Mouse (Mus musculus) cerebellum, postnatal 25 days (tissue): ENCODE results near the gene Thoc5.
A peak's percentile ranks its signal among the peaks of the same experiment; 100 is the strongest.

Experiments used
- DNase-seq, 2 experiments: peaks; one replicate each; pipeline ENCODE4 v3.0.0; 2021; ENCODE audit warnings: mixed read lengths in 2 of 2

Gene Thoc5

DNA sequence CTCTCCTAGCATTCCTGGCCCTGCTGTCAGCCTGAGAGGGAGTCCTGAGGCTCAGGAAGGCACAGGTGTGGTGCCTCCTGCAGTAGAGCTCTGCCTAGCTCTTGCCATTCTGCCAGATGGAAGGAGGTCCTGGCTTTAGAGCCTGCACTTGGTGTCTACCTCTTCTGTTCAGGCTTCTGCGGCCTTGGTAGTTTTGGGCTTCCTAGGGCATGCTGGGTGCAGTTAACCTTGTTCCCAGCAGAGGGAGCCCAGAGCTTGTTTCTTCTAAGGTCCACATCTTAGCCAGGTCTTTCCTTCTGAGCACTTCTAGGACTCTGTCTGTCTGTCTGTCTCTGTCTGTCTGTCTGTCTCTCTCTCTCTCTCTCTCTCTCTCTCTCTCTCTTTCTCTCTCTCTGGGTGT is 20.9 kb downstream of the Thoc5 start:
- DNase-seq, result peak; percentile 67 to 80

DNA sequence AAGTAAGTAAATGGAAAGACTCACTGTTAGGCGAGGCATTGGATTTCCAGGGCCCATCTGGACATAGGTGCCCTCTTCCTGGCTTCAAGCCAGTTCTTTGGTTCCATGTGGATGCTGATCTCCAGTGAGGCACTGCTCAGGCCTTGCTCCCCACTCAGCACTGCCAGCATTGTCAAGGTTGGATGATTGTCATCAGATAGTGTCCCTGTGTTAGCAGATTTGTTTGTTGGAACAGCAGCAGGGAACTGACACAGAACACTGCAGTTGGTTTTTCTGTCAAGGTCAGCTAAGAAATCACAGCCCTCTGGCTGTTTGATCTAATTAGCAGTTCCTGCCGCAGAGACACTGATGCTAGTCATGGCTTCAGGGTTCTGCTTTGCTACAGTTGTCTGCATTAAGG is 26.2 kb downstream of the Thoc5 start:
- peak; percentile 27 to 45 for DNase-seq

DNA sequence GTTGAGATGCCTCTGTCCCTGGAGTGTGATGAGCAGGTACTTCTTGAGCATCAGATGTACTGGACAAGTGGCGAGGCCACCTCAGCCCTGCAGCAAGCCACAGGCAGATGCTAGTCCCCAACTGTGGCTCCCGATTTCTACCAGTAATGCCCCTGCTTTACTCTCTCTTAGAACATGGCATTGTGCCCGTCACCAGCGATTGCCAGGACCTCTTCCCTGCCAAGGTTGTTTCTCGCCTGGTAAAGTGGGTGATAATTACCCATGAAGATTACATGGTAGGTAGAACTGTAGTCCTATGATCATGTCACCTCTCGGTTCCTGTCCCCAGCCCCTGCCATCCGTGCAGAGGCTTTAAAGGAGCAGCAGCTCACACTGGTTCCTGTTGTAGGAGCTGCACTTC is 26.6 kb downstream of the Thoc5 start:
- DNase-seq, result peak; percentile 28 to 45

DNA sequence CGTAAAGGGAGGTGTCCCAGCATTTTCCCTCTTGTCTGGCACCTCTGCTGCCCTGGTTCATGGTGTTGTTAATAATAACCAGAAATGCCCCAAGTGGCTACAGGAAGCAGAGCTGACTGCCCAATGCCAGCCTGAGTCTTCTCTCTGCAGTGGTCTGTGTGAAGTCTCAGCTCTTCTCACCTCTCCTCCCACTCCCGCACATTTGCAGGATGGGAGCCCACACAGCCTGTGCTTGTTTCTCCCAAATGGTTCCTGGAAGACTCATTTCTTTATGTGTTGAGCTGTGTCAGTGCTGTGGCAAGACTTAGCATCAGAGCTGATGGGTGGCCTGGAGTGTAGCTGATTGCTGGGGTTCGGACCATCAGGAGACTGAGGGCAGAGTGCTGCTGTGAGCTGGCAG is 32.1 kb downstream of the Thoc5 start:
- DNase-seq, result no peak

DNA sequence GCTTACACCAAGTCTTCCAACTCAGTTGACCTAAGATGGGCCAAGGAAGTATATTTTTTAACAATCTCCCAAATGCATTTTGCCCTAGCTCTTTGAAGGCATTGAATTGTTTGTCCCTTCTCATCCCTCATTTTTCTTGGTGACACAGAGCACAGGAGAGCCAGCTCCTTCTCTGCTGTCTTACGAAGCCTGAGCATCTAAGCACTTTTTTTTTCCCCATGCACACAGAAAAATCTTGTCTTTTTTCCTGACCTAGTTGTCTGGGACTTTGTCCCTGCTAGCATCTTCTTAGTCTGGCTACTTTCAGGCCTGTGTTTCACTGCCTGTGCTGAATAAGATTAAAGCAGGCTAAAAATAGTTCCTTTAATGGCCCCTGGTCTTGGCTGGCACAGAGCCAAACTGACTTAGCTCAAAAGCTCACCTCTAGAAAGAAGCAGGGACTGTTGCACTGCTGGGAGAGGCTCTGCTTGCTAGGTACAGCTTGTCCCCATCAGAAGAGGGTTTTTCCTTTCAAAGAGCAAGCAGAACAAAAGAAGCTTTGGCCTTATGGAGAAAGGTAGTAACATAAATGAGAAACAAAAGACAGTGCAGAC is 36.0 kb downstream of the Thoc5 start:
- DNase-seq, result peak; percentile 23 to 56

DNA sequence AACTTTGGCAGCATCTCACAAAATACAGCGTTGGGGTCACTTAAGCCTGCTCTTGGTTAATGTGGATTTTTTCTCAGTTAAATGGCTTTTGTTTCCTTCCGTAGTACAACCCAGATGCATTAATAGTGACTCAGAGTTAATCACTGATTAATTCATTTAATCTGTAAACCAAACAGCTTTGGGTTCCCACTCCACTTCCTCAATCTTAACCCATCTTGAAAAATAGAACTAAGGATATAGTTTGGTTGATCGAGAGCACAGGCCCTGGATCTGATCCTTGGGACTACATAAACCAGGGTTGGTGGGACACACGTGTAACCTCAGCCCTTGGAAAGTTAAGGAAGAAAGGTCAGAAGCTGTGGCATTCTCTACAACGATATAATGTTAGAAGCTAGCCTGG is 41.1 kb downstream of the Thoc5 start:
- DNase-seq, result no peak

DNA sequence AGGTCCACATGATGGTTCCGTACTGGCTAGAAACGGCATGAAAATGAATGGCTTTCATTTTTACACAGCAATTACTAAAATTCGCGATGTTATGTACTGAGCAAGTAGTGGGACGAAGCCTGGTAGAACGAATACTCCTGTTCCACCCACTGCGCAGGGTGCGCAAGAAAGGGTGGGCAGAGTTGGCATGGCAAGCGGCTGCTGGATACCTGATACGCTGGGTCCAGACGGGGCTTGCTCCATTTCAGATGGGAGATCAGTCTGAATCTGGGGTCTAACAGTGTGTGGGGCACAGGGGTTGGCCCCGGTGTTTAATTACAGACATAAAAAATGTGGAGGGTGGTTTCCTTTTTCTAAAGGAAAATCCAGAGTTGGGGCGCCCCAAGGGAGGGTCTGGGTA is 51.4 kb downstream of the Thoc5 start:
- DNase-seq, result no peak

DNA sequence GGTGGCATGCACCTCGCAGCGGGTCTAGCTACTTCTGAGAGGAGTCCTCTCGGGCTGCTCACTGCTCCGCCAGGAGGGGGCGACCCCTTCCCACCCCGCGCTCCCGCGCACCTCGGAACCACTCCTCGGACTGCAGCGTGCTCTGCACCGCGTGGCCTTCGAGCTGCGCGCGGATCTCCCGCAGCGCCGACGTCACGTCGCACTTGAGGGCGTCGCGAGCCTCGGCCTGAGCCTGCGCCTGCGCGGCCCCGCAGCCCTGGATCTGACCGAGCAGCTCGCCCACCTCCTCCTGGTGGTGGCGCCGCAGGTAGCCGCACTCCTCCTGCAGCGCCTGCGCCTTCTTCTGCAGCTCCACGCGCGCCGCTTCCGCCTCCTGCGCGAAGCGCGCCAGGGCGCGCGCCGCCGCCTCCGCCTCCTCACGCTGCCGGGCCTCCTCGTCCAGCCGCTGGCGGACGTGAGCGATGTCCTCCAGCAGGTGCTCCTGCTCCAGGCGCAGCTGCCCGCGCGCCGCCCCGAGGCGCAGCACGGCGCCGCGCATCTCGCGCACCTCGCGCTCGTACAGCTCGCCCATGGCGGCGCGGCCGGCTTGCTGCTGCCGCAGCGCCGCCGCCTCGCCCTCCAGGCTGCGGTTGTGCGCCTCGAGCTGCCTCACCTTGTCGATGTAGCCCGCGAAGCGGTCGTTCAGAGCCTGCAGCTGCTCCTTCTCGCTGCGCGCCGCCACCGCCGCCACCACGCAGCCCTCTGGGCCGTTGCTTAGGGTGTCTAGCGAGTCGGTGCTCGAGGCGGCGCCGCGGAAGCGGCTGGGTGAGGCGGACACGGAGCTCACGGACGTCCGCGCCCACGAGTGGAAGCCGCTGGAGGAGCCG is 52.1 kb downstream of the Thoc5 start:
- DNase-seq, result peak; percentile 51 to 67

DNA sequence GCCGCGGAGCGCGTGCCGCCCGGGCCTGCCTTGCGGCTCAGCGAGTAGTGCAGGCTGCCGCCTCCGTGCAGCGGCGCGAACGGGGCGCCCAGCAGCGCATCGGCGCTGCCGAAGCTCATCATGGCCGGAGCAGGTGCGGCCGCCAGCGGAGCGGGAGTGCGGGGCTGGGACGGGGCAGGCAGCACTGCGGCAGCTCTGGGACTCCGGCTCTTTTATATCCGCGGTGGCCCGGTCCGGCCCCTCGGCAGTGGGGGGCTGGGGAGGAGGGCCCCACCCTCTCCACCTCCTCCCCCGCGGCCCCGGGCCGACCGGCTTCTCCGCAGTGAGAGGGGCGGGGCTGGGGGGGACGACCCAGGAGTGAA is 52.7 kb downstream of the Thoc5 start, which contains the start of gene Nefh:
Gene Nefh, minus strand, starts transcription at position 252 of the 362 bp plus-strand sequence.
- peak in 1 of 2 experiments; percentile 52 for DNase-seq

DNA sequence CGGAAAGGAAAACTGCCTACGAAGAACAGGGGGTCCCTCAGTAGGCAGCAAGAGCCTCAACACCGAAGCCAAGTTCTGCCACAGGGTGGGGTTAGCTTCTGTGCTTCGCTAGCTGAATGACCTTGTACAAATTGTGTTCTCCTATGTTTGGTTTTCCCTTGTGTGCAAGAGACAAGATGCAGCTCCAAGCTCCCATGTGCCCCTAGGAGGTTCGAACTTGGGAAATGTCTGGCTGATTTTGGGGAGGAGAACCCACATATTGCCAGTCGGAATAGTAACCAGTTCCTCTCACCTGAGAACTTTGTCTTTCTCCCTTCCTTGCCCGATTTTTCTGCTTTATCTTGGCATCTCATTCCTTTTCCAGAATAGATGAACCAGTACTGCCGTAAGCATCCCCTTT is 53.7 kb downstream of the Thoc5 start:
- DNase-seq, result no peak

DNA sequence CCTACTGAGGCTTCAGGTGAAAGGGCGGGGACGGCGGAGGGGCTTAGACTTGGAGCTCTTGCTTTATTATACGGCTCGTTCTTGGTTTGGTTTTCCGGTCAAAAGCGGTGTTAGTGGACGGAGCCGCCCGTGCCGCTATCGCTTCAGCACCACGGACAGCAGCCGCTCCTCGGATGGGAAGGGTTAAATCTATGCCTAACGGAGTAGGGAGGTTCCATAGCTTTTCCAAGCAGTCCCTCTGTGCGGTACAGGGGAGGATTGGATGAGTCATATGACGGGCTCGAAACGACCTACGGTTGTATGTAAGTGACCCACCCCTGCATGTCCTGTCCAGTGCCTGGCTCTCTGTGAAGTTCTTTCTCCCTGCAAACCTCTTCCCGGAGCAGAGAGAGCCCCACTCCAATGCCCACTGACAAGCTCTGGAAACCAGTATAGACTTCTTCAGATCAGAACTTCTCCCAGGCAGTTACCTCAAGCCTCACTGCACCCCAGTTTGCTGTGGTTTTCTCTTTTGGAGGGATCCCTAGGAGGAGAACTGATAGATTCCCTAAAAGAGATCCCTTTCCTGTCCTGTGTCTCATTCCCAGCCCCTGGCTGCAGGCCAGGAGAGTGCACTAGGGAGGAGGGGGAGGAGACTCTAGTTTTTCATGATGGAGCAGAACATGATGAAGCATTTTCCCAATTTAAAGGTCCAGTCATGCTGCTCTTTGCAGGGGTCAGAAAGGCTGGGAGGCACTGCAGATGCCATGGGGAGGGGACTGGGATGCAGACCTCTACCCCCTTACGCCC is 54.3 kb downstream of the Thoc5 start:
- DNase-seq, result peak in 1 of 2 experiments; percentile 33

DNA sequence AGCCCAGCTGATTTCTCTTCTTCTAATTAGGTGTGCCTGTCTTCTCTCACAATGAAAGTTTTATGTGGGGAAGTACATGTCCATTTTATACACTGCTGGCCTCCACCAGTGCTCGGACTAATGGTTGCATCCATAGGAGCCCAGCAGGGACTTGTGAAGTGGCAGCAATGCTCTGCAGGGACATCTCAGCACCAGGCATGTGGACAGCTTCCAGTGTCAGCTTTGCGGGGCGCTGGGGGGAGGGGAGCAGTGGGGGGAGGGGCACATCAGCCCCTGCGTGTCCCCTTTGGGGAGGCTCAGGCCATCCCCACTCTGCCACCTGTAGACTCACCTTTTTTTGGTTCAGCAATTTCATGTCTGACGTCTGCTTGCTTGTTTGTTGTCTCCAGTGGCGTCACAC is 58.3 kb downstream of the Thoc5 start:
- no peak for DNase-seq

DNA sequence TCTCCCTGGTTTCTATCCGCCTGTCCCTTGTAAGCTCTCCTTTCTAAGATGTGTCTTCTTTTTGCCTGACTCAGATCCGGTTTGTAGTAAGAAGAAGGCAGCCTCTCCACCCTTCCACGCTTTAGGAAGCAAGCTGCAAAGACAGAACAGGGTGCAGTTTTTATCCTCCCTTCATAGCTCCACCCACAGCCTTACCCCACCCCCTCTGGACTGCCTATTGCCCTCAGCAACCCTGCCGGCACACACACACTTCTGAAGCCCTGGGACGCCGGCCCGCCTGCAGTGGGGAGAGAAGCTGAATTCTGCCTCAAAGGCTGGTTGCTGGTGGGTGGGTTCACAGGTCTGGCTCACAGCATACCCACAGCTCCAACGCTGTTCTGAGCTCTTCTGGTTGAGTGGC is 58.8 kb downstream of the Thoc5 start:
- no peak for DNase-seq

DNA sequence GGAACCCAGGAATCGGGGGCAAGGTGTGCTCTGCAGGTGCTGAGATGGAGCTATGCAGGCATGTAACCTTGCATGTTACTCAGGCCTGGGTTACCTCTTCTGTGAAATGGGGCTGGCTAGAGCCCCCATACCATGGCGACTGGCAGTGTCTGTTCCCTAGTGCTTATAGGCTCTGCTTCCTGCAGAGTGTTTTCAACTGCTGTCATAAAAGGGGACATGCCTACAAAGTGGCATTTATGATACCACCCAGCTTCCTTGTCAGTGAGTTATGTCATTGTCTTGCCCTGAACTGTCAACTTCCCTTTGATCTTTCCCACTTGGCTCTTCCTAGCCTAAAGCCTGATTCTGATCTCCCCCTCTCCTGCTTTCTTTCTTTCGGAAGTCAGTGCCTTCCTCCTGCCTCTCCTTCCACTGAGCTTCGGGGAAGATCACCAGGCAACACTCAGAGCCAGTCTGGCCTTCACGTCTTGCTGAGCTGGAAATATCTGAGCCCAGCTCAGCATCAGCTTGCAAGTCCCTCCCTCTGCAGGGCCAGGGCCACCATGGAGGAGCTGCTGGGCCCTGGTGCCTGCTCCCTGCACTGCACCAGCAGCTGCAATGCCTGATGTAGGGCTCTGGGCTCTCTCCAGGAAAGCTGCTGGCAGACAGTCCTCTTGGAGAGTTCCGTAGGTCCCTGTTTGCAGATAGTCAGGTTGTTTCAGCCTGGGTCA is 68.1 kb downstream of the Thoc5 start:
- DNase-seq, result no peak

DNA sequence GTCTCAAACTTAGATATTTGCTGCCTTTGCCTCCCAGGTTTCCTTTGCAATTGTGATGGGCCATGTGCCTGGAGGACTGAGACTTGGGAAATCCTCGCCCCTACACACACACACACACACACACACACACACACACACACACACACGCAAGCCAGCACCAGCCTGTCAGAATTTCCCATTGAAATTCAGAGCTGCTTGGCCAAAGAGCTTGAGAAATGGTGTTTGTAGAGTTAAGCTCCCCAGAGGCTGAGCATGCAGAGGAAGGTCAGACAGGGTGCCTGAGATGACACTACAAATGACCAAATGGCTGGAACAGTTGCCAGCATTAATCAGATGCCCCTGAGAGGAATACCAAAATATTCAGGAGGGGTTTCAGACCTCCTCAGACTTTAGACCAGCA is 71.2 kb downstream of the Thoc5 start:
- DNase-seq, result no peak

DNA sequence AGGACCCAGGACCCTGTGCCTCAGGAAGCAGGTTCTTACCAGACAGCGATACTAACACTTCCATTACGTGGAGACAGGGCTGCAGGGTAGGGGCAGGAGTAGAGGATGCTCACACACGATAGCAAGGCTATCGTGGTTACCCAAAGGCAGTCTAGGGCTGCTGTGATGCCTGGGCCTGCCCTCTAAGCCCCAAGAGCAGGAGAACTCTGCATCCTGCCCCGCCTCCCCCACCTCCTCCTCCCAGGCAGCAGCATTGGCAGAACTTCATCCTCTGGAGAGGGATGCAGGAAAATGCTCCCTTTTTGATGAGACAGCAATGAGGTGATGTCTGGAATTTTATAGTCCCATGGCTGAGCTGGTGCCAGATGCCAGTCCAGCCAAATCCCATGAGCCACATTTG is 71.8 kb downstream of the Thoc5 start:
- DNase-seq, result no peak

DNA sequence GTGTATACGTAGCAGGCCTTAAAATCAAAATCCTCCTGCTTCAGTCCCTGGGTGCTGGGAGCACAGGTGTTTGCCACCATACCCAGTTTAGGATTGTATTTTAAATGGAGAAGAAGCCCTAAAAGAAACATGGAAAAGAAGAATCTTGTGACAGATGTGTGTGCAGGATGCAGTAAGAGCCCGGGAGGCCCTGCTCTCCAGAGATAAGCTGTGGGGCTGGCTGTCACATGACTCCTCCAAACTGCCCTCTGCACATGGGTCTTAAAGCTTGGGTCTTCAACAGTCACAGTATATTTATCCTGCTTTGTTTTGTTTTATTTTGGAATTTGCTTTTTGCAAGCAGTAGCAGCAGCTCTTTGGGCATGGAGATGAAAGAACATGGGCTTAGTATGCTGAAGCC is 72.4 kb downstream of the Thoc5 start:
- DNase-seq, result no peak

DNA sequence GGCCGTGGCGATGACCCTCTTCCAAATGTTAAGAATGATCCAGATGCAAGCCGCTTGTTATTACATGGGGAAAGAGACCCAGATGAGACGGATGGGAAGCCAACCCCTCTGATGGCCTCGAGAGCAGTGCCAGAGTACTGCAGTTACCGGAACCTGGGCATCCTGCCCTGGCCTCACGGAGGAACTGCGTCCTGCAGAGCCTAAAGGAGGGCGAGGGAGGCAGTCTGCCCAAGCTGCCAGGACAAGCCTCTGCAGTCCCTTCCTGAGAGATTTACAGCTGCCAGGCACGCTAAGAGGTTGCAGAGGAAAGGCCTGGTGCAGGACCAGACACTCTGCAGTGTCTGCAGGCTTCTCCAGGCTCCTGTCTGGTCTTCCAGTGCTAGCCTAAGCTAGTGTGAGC is 73.3 kb downstream of the Thoc5 start:
- peak; percentile 78 to 87 for DNase-seq

DNA sequence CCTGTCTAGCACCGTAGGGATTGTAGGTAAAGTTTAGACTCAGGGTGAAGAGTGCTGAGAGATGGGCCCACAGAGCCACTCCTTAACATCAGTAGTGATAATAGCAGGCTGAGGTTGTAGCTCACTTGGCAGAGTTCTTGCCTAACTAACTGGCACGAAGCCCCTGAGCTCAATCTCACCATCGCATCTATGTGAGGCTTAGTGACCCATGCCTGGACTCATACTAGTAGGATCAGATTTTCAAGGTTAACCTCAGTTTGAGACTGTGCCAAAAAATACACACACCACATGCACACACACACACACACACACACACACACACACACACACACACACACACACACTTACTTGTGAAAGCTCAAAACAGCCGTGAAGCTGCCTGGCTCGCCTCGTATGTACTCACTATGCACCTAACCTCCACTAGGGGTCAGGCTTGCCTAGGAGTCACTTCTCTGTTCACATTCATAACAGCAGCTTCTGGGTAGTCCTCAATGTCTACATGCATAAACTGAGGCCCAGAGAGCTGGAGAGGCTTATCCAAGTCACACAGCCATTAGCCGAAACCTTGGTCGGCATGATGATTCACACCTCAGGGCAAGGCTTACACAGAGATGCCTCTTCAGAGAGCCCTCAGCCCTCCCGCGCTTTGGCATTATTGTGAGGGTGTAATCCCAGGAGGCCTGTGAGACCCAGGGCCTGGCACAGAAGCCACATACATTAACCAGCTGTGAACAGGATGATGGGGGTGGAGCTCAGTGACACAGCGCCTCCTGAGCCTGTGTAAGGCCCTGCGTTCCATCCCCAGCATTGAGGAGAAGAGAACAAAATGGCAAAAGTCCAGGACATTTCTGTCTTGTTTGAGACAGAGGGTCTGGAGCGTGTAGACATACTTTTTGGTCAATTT is 78.1 kb downstream of the Thoc5 start:
- peak; percentile 50 to 74 for DNase-seq

DNA sequence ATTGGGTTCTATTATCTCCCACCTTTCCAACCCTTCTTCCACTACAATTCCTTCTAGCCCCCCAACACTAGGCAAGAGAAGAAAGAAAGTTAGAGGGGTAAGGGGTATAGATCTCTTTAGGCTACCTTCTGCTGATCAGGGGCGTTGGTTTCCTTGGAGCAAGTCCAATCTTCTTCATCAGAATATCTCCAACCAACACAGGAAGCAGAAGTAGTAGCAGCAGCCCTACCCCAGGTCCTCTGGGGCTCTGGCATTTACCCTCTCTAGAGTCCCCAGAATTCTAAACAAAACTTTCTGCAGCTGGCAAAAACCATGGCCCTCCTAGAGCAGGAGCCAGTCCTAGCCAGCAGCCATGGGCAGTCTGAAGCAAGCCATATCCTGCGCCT is 78.7 kb downstream of the Thoc5 start:
- DNase-seq, result no peak

DNA sequence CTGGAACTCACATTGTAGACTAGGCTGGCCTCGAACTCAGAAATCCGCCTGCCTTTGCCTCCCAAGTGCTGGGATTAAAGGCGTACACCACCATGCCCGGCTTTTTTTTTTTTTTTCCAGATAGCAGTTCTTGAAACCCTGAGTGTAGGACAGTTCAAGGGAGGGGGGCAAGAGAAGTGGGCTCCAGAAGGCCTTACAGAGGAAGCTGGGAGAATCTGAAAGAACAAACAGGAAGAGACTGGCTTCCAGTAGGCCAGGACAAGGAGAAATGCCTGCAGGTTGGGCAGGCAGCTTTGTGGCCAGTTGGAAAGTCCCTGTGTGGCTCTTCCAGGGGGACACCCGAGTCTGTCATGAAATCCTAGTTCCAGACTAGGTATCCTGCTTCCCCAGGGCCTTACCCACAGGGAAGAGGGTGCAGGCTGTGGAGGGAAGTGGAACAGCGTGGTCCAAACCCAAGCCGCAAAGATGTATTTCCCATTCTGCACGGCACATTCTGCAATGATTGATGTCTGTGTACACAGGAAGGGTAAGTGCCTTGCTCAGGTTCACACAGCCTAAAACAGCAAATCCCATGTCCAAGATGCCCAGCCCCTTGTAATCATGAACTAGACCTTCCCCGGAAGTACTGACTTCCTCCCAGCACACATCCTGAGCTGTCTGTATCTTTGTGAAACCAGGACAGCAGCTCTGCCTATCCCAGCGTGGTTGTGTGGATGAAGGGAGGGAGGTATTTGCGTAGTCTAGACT is 79.4 kb downstream of the Thoc5 start:
- DNase-seq, result no peak
